8 mouse cellular contexts compared by ENCODE assay signal in genomic region chr11:22859633-22860334, GRCm38 (mm10). TPM values are rescaled to one million over a fixed set of nuclear protein-coding genes. Genes with fewer than 3 reads are reported as not detected.
A peak's percentile ranks its signal among the peaks of the same experiment; 100 is the strongest.
DNase-seq lines count a peak whose midpoint lies in the region; ATAC-seq and TF ChIP-seq lines count a peak whose summit lies in the region.

No protein-coding gene starts in this region.

- H3K27me3 ChIP-seq in Patski = no peaks in the 10 kb centered on the region
- peaks cover 25% of the 10 kb centered on the region for H3K27me3 ChIP-seq in hindbrain, embryonic 16.5 days (replicated peaks; ENCODE audit: control insufficient read depth, insufficient read depth, low read length)

- 0 out of 2 replicates have a peak overlapping the region, but pooled peaks have one; percentile 48 for H3K27ac ChIP-seq in hindbrain, embryonic 16.5 days (ENCODE audit: low read depth, low read length)

- under 1% methylated on average over 36 of the region's 55 CpGs for WGBS in hindbrain, embryonic 16.5 days

- H3K4me2 ChIP-seq in hindbrain, embryonic 16.5 days (ENCODE audit: low read length) = peak overlapping the region; percentile 97

- intact Hi-C loops in left cerebral cortex, postnatal 10 days (cut with DNase I) = loop anchor here (5.0 kb wide), 3 partner anchors 98 to 227 kb away; no protein-coding TSS in a partner anchor

- POLR2A ChIA-PET in Patski (lab: Charles Lee) = interaction anchor here (0.6 to 1.4 kb wide), 6 partner anchors 12 to 232 kb away, joined by 3 to 6 read pairs (median 3); no protein-coding TSS in a partner anchor

- TF ChIP-seq CTCF in Patski (IDR thresholded peaks at IDR 0.05) = no peak

- ATAC-seq in Patski = peak; percentile 92
- ATAC-seq in common myeloid progenitor, adult 5-6 weeks (replicated peaks; ENCODE audit: low read depth, poor library complexity, severe bottlenecking) = peak; percentile 63
- ATAC-seq in hindbrain, embryonic 16.5 days = peak; percentile 93
- peak; percentile 59 for ATAC-seq in megakaryocyte progenitor cell, adult 5-6 weeks (replicated peaks; ENCODE audit: poor library complexity)

- peak overlapping the region; percentile 84 for H3K4me3 ChIP-seq in hindbrain, embryonic 16.5 days (ENCODE audit: low read length)

- in situ Hi-C loops in Patski (cut with MboI; ENCODE audit: low pct_unique_long_range_greater_than_20kb) = loop anchor here (5.0 to 10.0 kb wide), 2 partner anchors 165 to 222 kb away; no protein-coding TSS in a partner anchor

- peaks cover 17% of the 10 kb centered on the region for H3K4me1 ChIP-seq in hindbrain, embryonic 16.5 days (ENCODE audit: control insufficient read depth, insufficient read depth, low read depth, low read length)

- peak overlapping the region; percentile 76 for H3K9ac ChIP-seq in hindbrain, embryonic 16.5 days (ENCODE audit: low read depth, low read length)

- no peaks in the 10 kb centered on the region for H3K9me3 ChIP-seq in hindbrain, embryonic 16.5 days (ENCODE audit: control insufficient read depth, low read length)

- no peaks in the 10 kb centered on the region for H3K36me3 ChIP-seq in hindbrain, embryonic 16.5 days (ENCODE audit: control insufficient read depth, insufficient read depth, low read length)

- CTCF ChIA-PET in Patski (lab: Charles Lee) = interaction anchor here (1.0 to 1.2 kb wide), 4 partner anchors 9 to 97 kb away, joined by 3 to 6 read pairs (median 3); no protein-coding TSS in a partner anchor

- peak; percentile 50 for DNase-seq in Patski (ENCODE audit: low read depth, low spot score)
- peak; percentile 85 for DNase-seq in gastrocnemius, adult 18-20 months (ENCODE audit: low spot score)
- peak; percentile 45 to 93 for DNase-seq in left cerebral cortex, postnatal 10 days (ENCODE audit: extremely low spot score in 1 of 2, low spot score in 2 of 2)
- DNase-seq in right cerebral cortex, postnatal 10 days (ENCODE audit: low spot score in 2 of 2) = peak; percentile 76 to 86
- peak; percentile 79 for DNase-seq in urinary bladder, postnatal 25 days (ENCODE audit: low spot score)

RNA-seq across cellular contexts. Expression of gene B3gnt2, which starts 1.0 kb away (rescaled TPM):
- 20.3 TPM for polyA plus RNA-seq in Patski (2021)
- 3.8 and 8.8 TPM in 2 replicates for total RNA-seq in common myeloid progenitor, adult 5-6 weeks (2017)
- total RNA-seq in gastrocnemius, adult 18-20 months (2021) = 1 to 10 TPM; 1.0 to 2.2 TPM
- polyA plus RNA-seq in hindbrain, embryonic 16.5 days (2015; fragmentation: Nextera tagmentation; extraction: Ambion mirVana) = 2.1 and 2.7 TPM in 2 replicates
- 10 to 100 TPM in 1 of 2 experiments, 1 to 10 TPM in 1; 8.1 to 16.0 TPM for total RNA-seq in left cerebral cortex, postnatal 10 days (2021)
- 6.4 and 8.6 TPM in 2 replicates for total RNA-seq in megakaryocyte progenitor cell, adult 5-6 weeks (2015)
- 14.7 and 17.9 TPM in 2 replicates for total RNA-seq in megakaryocyte progenitor cell, adult 5-6 weeks (2017)

Comparison
In these comparisons a context has a peak if more than half of its experiments do, and no peak if none do; other contexts are left out.
1. Peak in every context shown above with its lines: DNase-seq, ATAC-seq, H3K4me3 ChIP-seq and H3K27ac ChIP-seq.